Mouse (Mus musculus) midbrain, embryonic 10.5 days (tissue): ENCODE measurements around the gene Auh. TPM values are rescaled to one million over a fixed set of nuclear protein-coding genes. Genes with fewer than 3 reads are reported as not detected.

ENCODE experiments used
- DNase-seq: peaks from one replicate; pipeline ENCODE4 v3.0.0-alpha.2; 2017; ENCODE audit warnings: low spot score
- H3K27ac ChIP-seq: fragments of 300-500 bp; sonication (generic); replicated peaks from 2 replicates; pipeline ENCODE4 v1.5.1; 2016; ENCODE audit warnings: mild to moderate bottlenecking
- H3K27me3 ChIP-seq: fragments of 300-500 bp; sonication (generic); 2 replicates; pipeline ENCODE4 v1.6.1; 2016; ENCODE audit warnings: low read depth, mild to moderate bottlenecking; ENCODE audit not compliant: poor library complexity, severe bottlenecking
- H3K36me3 ChIP-seq: fragments of 300-500 bp; sonication (generic); 2 replicates; pipeline ENCODE4 v1.6.1; 2016; ENCODE audit warnings: mild to moderate bottlenecking, moderate library complexity
- H3K4me1 ChIP-seq: fragments of 300-500 bp; sonication (generic); 2 replicates; pipeline ENCODE4 v1.6.1; 2016
- H3K4me3 ChIP-seq: fragments of 300-500 bp; sonication (generic); 2 replicates; pipeline ENCODE4 v1.5.1; 2016; ENCODE audit warnings: mild to moderate bottlenecking, moderate library complexity
- H3K9me3 ChIP-seq: fragments of 300-500 bp; sonication (generic); replicated peaks from 2 replicates; pipeline ENCODE4 v1.6.1; 2016; ENCODE audit warnings: mild to moderate bottlenecking
- WGBS: fragments of 180-500 bp; shearing (Covaris S2); methylation state at CpG from one replicate; pipeline ENCODE4 v1.1.7; 2016; 5-methylcytosine and 5-hydroxymethylcytosine counted together
- polyA plus RNA-seq: library from polyadenylated mRNA; unstranded; fragments of >200 nt; fragmentation: Nextera tagmentation; extraction: Ambion mirVana; gene quantifications from 2 replicates; pipeline ENCODE4 v1.2.1, GENCODE M21; 2016

Gene Auh
- polyA plus RNA-seq, 1 experiment from 2014 or later, result 35.2 TPM

- 83% methylated on average over 6 of the region's 6 CpGs for WGBS
- DNase-seq, result no peak
Measured at GRCm38 (mm10) chr13:52953779-52954553, 24.5 kb upstream of the Auh start.

DNA sequence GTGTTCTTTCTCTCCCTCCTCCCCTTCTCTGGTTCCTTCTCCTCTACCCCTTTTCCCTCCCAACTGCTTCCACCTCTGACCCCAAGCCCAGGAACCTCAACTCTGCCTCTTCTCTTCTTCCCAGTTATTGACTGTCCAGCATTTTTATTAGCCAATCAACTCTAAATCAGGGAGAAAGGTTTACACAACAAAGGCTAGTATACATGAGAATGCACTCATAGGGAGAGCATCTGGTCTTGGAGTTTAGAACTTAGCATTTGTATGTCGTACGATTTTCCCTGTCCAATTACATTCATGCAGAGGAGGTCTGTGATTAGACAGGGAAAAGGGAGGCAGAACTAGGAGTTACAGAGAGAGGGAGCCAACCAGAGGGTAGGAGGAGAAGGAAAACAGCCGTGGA, 19.7 kb upstream of the Auh start:
- Histone ChIP-seq H3K4me1 (no peaks in the 10 kb centered on the region), H3K4me3 (no peak overlapping the region), H3K27me3 (no peaks in the 10 kb centered on the region), H3K36me3 (no peaks in the 10 kb centered on the region), H3K9me3 (no peaks in the 10 kb centered on the region), H3K27ac (no peak overlapping the region)
- 86% methylated on average over 3 of the region's 3 CpGs for WGBS
- DNase-seq, result no peak

More at GRCm38 (mm10) chr13:52953779-52954553, 24.5 kb upstream of the Auh start:
- Histone ChIP-seq H3K4me3 (no peak overlapping the region), H3K36me3 (no peaks in the 10 kb centered on the region), H3K27ac (no peak overlapping the region), H3K27me3 (no peaks in the 10 kb centered on the region), H3K4me1 (no peaks in the 10 kb centered on the region), H3K9me3 (no peaks in the 10 kb centered on the region)

- Histone ChIP-seq H3K4me3 (no peak overlapping the region), H3K4me1 (peaks cover 6% of the 10 kb centered on the region), H3K36me3 (no peaks in the 10 kb centered on the region), H3K27ac (no peak overlapping the region), H3K9me3 (no peaks in the 10 kb centered on the region), H3K27me3 (no peaks in the 10 kb centered on the region)
- WGBS, result 85% methylated on average over 4 of the region's 4 CpGs
- DNase-seq, result no peak
Measured at GRCm38 (mm10) chr13:52947545-52947944, 18.1 kb upstream of the Auh start.

DNA sequence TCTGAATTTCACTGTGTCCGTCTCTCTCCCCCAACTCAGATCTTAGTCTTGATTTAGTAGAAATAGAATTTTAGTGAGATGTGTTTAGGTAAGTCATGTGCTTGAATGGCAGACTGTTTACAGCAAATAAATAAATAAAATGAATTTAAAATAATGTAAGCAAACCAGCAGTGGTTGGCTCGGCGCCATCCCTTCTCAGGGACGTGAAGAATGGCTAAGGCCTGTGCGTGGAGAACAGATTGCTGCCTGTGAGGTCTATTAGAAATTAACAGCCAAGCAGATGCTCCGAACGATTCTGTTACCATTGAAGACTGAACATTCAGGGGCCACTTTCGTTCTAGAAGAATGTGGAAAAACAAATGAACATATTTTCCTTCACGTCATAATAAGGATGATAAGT, 16.3 kb upstream of the Auh start:
- peaks cover 6% of the 10 kb centered on the region for H3K4me1 ChIP-seq
- no peak for DNase-seq
- no peak overlapping the region for H3K27ac ChIP-seq
- H3K27me3 ChIP-seq, result no peaks in the 10 kb centered on the region
- H3K4me3 ChIP-seq, result no peak overlapping the region
- H3K36me3 ChIP-seq, result no peaks in the 10 kb centered on the region
- WGBS, result 92% methylated on average over 9 of the region's 9 CpGs
- H3K9me3 ChIP-seq, result no peaks in the 10 kb centered on the region

DNA sequence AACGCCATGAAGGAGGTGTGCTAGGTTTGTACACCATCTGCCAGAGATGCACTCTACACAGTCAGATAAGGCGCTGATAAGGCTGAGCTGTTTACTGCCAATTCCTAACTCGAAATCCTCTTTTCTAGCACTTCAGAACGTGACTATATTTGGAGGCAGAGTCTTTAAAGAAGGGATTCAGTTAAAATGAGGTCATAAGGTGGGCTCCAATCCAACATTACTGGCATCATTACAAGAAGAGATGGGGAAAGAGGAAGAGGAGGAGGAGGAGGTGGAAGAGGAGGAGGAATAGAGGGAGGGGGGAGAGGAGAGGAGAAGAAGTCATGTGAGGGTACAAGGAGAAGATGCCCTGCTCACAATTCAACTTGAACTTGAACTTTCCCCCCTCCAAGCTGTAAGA, 14.6 kb upstream of the Auh start:
- Histone ChIP-seq H3K27me3 (no peaks in the 10 kb centered on the region), H3K36me3 (no peaks in the 10 kb centered on the region), H3K4me1 (peaks cover 6% of the 10 kb centered on the region), H3K27ac (no peak overlapping the region), H3K4me3 (no peak overlapping the region), H3K9me3 (no peaks in the 10 kb centered on the region)
- 85% methylated on average over 4 of the region's 4 CpGs for WGBS
- DNase-seq, result no peak

GRCm38 (mm10) chr13:52942876-52943388, 13.5 kb upstream of the Auh start:
- H3K27me3 ChIP-seq, result no peaks in the 10 kb centered on the region
- no peak overlapping the region for H3K27ac ChIP-seq
- 74% methylated on average over 1 of the region's 1 CpGs for WGBS
- H3K9me3 ChIP-seq, result no peaks in the 10 kb centered on the region
- no peak for DNase-seq
- H3K36me3 ChIP-seq, result no peaks in the 10 kb centered on the region
- H3K4me3 ChIP-seq, result no peak overlapping the region
- H3K4me1 ChIP-seq, result peaks cover 6% of the 10 kb centered on the region

DNA sequence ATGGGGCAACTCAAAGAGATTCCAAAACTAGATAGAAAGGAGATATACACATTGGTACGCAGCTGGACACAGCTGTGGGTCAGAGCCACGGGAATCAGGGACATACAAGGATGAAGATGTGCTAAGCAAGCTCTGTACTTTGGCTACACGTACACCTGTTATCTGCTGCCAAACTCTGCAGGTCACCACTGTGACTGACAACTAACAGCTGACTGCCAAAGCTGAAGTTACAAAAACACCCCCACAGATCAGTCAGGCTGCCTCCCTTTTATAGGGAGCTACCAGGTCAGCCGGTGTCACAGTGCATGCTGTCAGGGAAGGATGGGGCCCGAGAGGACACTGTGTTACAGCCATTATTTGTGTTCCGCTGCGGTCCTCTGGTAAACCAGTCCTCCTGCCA, 11.5 kb upstream of the Auh start:
- 83% methylated on average over 7 of the region's 7 CpGs for WGBS
- H3K27ac ChIP-seq, result no peak overlapping the region
- no peaks in the 10 kb centered on the region for H3K27me3 ChIP-seq

GRCm38 (mm10) chr13:52930582-52930981, 1.1 kb upstream of the Auh start:
- Histone ChIP-seq H3K4me1 (peaks cover 22% of the 10 kb centered on the region), H3K27ac (no peak overlapping the region), H3K4me3 (no peak overlapping the region), H3K36me3 (no peaks in the 10 kb centered on the region), H3K9me3 (no peaks in the 10 kb centered on the region), H3K27me3 (peaks cover 4% of the 10 kb centered on the region; the same call in 1 of the 2 replicates)
- DNase-seq, result no peak
- 58% methylated on average over 10 of the region's 10 CpGs for WGBS

More for the DNA sequence above, 11.5 kb upstream of the Auh start:
- Histone ChIP-seq H3K36me3 (no peaks in the 10 kb centered on the region), H3K9me3 (no peaks in the 10 kb centered on the region), H3K4me3 (no peak overlapping the region), H3K4me1 (peaks cover 6% of the 10 kb centered on the region)
- no peak for DNase-seq

DNA sequence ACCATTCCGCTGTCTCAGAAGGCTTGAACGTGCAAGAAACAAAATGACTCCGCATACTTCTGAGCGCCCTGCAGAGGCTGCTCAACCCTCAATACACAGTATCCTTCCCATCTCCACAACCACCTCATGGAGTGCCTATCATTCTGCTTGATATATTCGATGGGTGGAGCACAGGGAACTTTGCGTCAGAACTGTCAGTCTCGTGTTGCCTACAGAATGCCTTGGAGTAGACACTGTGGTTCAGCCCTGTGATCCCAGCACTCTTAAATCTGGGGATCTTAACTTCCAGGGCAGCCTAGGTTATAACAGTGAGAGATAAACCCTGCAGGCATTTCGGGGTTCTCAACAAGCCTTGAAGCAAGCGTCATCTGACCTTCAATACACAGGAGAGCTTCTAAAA, 1.1 kb downstream of the Auh start:
- Histone ChIP-seq H3K9me3 (no peaks in the 10 kb centered on the region), H3K27me3 (peaks cover 4% of the 10 kb centered on the region; the same call in 1 of the 2 replicates), H3K4me3 (peak overlapping the region; percentile 88), H3K27ac (no peak overlapping the region), H3K4me1 (peaks cover 22% of the 10 kb centered on the region), H3K36me3 (no peaks in the 10 kb centered on the region)
- DNase-seq, result no peak
- 82% methylated on average over 9 of the region's 9 CpGs for WGBS

DNA sequence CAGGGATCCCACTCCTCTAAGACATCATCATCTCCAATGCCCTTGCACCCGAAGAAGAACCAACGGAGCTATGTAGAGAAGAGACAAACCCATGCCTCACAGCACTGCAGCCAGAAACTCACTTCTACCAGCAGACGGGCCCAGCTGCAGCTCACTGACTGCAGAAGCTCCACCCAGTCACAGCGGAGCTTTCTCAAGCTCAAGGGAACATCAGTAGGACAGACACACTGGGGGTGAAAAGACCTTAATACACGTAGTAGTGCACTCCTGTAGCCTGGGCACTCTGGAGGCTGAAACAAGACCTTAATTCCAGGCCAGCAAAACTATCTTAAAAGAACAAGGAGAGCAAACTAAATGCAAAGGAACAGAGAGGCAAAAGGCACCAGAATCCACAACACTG, 5.0 kb downstream of the Auh start:
- H3K27me3 ChIP-seq, result no peaks in the 10 kb centered on the region
- no peak for DNase-seq
- 90% methylated on average over 5 of the region's 5 CpGs for WGBS
- H3K36me3 ChIP-seq, result no peaks in the 10 kb centered on the region
- H3K4me3 ChIP-seq, result no peak overlapping the region
- H3K9me3 ChIP-seq, result no peaks in the 10 kb centered on the region
- no peak overlapping the region for H3K27ac ChIP-seq
- peaks cover 18% of the 10 kb centered on the region for H3K4me1 ChIP-seq

DNA sequence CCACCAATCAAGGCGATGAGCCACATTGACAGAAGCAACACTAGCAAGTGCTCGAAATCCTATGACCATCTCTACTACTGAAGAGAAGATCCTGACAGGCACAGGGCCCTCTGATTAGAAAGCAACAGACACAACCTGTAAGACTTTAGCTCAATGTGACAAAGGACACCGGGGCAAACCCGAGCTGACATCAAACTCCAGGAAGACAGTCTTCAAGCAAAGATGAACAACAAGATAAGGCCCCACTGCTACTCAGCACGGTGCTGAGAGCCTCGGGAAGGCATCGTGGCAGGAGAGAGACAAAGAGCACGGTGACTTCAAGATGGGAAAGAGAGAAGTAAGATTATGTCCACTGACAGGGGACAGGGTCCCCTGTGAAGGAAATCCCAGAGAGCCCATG, 7.5 kb downstream of the Auh start:
- Histone ChIP-seq H3K4me1 (peaks cover 4% of the 10 kb centered on the region; the same call in 1 of the 2 replicates), H3K36me3 (no peaks in the 10 kb centered on the region), H3K27ac (no peak overlapping the region), H3K27me3 (no peaks in the 10 kb centered on the region), H3K4me3 (no peak overlapping the region), H3K9me3 (no peaks in the 10 kb centered on the region)
- no peak for DNase-seq
- WGBS, result 88% methylated on average over 8 of the region's 8 CpGs

GRCm38 (mm10) chr13:52921065-52921825, 8.2 kb downstream of the Auh start:
- H3K27me3 ChIP-seq, result no peaks in the 10 kb centered on the region
- no peaks in the 10 kb centered on the region for H3K9me3 ChIP-seq
- H3K27ac ChIP-seq, result no peak overlapping the region
- peaks cover 4% of the 10 kb centered on the region; the same call in 1 of the 2 replicates for H3K4me1 ChIP-seq
- no peaks in the 10 kb centered on the region for H3K36me3 ChIP-seq
- DNase-seq, result no peak
- no peak overlapping the region for H3K4me3 ChIP-seq
- 83% methylated on average over 7 of the region's 7 CpGs for WGBS
